28 mouse cellular contexts compared by ENCODE assay signal in the genomic region with DNA sequence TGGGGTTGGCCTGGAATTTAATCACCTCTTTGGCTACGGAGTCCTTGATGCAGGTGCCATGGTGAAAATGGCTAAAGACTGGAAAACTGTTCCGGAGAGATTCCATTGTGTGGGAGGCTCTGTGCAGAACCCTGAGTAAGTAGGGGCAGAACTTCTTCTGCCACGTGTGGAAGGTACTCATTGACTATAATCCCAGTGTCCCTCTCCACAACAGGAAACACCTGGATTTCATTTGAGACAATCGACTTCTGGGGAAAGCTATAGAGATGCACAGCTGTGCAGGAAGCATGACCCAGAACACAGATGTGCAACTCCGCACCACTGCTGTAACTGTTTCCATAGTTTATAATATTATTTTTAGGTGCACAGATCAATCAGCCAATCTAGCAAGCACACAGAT.
DNase-seq lines count a peak whose midpoint lies in the region; ATAC-seq and TF ChIP-seq lines count a peak whose summit lies in the region.
"Had no signal": no experiment of that assay in that cellular context is flagged by ENCODE, and none has a peak within 500 bp of the region (broad histone marks: within the 10 kb centered on the region; RNA-seq: fewer than 3 reads in every experiment).

No protein-coding gene starts in this region.

- 0 out of 2 replicates have a peak, but pooled peaks have one; percentile 56 for ATAC-seq in limb, embryonic 12.5 days (ENCODE audit: insufficient number of reproducible peaks, insufficient read depth, low FRiP score, low TSS enrichment, low read depth)
- peak; percentile 73; the same call in 1 of the 2 replicates for ATAC-seq in limb, embryonic 14.5 days (ENCODE audit: low FRiP score, low read depth)
- no peak for ATAC-seq in kidney, embryonic 15.5 days (replicated peaks; ENCODE audit: low FRiP score)
- ATAC-seq: activated CD4-positive, CD25-positive, alpha-beta regulatory T cell, adult 4 months; CD4-positive, CD25-positive, alpha-beta regulatory T cell, adult 4 months; forebrain, embryonic 14.5 days; forebrain, embryonic 16.5 days; Patski had no signal

- H3K4me1 ChIP-seq in limb, embryonic 12.5 days (replicated peaks) = 0 out of 2 replicates have a peak, but pooled peaks cover 2% of the 10 kb centered on the region
- H3K4me1 ChIP-seq in limb, embryonic 10.5 days = 0 out of 2 replicates have a peak, but pooled peaks cover 5% of the 10 kb centered on the region
- no peaks in the 10 kb centered on the region for H3K4me1 ChIP-seq in limb, embryonic 14.5 days (ENCODE audit: control insufficient read depth, insufficient read depth, low read length)
- H3K4me1 ChIP-seq in kidney, embryonic 15.5 days = peaks cover 2% of the 10 kb centered on the region; the same call in 1 of the 2 replicates
- H3K4me1 ChIP-seq: embryonic facial prominence, embryonic 12.5 days; embryonic facial prominence, embryonic 15.5 days; forebrain, embryonic 12.5 days had no signal

- no peaks in the 10 kb centered on the region for H3K9me3 ChIP-seq in limb, embryonic 12.5 days
- no peaks in the 10 kb centered on the region for H3K9me3 ChIP-seq in limb, embryonic 10.5 days (replicated peaks)
- no peaks in the 10 kb centered on the region for H3K9me3 ChIP-seq in limb, embryonic 14.5 days (ENCODE audit: control insufficient read depth, low read length)
- H3K9me3 ChIP-seq in kidney, embryonic 15.5 days (replicated peaks) = no peaks in the 10 kb centered on the region
- H3K9me3 ChIP-seq: embryonic facial prominence, embryonic 12.5 days; embryonic facial prominence, embryonic 15.5 days; forebrain, embryonic 10.5 days; forebrain, embryonic 12.5 days had no signal

- 52% methylated on average over 5 of the region's 5 CpGs for WGBS in limb, embryonic 12.5 days
- WGBS in limb, embryonic 10.5 days = 71% methylated on average over 5 of the region's 5 CpGs
- WGBS in limb, embryonic 14.5 days = 36% methylated on average over 5 of the region's 5 CpGs
- 69% methylated on average over 5 of the region's 5 CpGs for WGBS in kidney, embryonic 15.5 days

- intact Hi-C loops in heart, postnatal 36 days (cut with DNase I) = no loop called here

- no peak overlapping the region for H3K27ac ChIP-seq in limb, embryonic 12.5 days
- H3K27ac ChIP-seq in limb, embryonic 10.5 days = no peak overlapping the region
- no peak overlapping the region for H3K27ac ChIP-seq in limb, embryonic 14.5 days (replicated peaks; ENCODE audit: low read depth, low read length)
- H3K27ac ChIP-seq in kidney, embryonic 15.5 days = no peak overlapping the region
- H3K27ac ChIP-seq: embryonic facial prominence, embryonic 12.5 days; embryonic facial prominence, embryonic 15.5 days; forebrain, embryonic 10.5 days; forebrain, embryonic 12.5 days had no signal

- no peak overlapping the region for H3K4me3 ChIP-seq in limb, embryonic 12.5 days (replicated peaks)
- H3K4me3 ChIP-seq in limb, embryonic 10.5 days = no peak overlapping the region
- no peak overlapping the region for H3K4me3 ChIP-seq in limb, embryonic 14.5 days (replicated peaks; ENCODE audit: low read length)
- no peak overlapping the region for H3K4me3 ChIP-seq in kidney, embryonic 15.5 days (replicated peaks)
- H3K4me3 ChIP-seq: embryonic facial prominence, embryonic 12.5 days; embryonic facial prominence, embryonic 15.5 days; erythroblast, embryonic 14.5 days; forebrain, embryonic 10.5 days; forebrain, embryonic 12.5 days had no signal

- no peak overlapping the region for H3K4me2 ChIP-seq in limb, embryonic 12.5 days
- H3K4me2 ChIP-seq in limb, embryonic 14.5 days (replicated peaks; ENCODE audit: low read depth, low read length, severe bottlenecking) = no peak overlapping the region
- H3K4me2 ChIP-seq in kidney, embryonic 15.5 days = no peak overlapping the region
- H3K4me2 ChIP-seq: embryonic facial prominence, embryonic 12.5 days; embryonic facial prominence, embryonic 15.5 days; forebrain, embryonic 12.5 days had no signal

- no peak overlapping the region for H3K9ac ChIP-seq in limb, embryonic 12.5 days (replicated peaks)
- H3K9ac ChIP-seq in limb, embryonic 14.5 days (ENCODE audit: low read depth, low read length, severe bottlenecking) = no peak overlapping the region
- H3K9ac ChIP-seq in kidney, embryonic 15.5 days = no peak overlapping the region
- H3K9ac ChIP-seq: embryonic facial prominence, embryonic 12.5 days; embryonic facial prominence, embryonic 15.5 days; forebrain, embryonic 12.5 days had no signal

- DNase-seq in embryo, embryonic 10.5 days (ENCODE audit: low spot score) = peak; percentile 3
- no peak for DNase-seq in embryo, embryonic 11 days
- peak; percentile 70 for DNase-seq in heart, adult 11 months
- DNase-seq in heart, postnatal 36 days = no peak
- no peak for DNase-seq in limb, embryonic 10.5 days (ENCODE audit: low spot score)
- no peak for DNase-seq in limb, embryonic 14.5 days (ENCODE audit: low spot score)
- DNase-seq: adrenal gland, adult 8-10 months; adrenal gland, postnatal 14 days; adrenal gland, postnatal 36 days; B cell, adult 2 months; cerebellum, adult 11-12 months; cerebellum, adult 2 months; cerebellum, adult 9-10 months; cerebellum, postnatal 10 days; cerebellum, postnatal 25 days had no signal

- no peaks in the 10 kb centered on the region for H3K36me3 ChIP-seq in limb, embryonic 12.5 days
- H3K36me3 ChIP-seq in limb, embryonic 10.5 days = no peaks in the 10 kb centered on the region
- no peaks in the 10 kb centered on the region for H3K36me3 ChIP-seq in limb, embryonic 14.5 days (ENCODE audit: control insufficient read depth, insufficient read depth, low read length)
- H3K36me3 ChIP-seq in kidney, embryonic 15.5 days = no peaks in the 10 kb centered on the region
- H3K36me3 ChIP-seq: embryonic facial prominence, embryonic 12.5 days; embryonic facial prominence, embryonic 15.5 days; forebrain, embryonic 10.5 days; forebrain, embryonic 12.5 days; G1E had no signal

- no peaks in the 10 kb centered on the region for H3K27me3 ChIP-seq in limb, embryonic 12.5 days
- no peaks in the 10 kb centered on the region for H3K27me3 ChIP-seq in limb, embryonic 10.5 days (ENCODE audit: low read depth, poor library complexity, severe bottlenecking)
- no peaks in the 10 kb centered on the region for H3K27me3 ChIP-seq in limb, embryonic 14.5 days (ENCODE audit: control insufficient read depth, insufficient read depth, low read length)
- no peaks in the 10 kb centered on the region for H3K27me3 ChIP-seq in kidney, embryonic 15.5 days
- H3K27me3 ChIP-seq: embryonic facial prominence, embryonic 12.5 days; embryonic facial prominence, embryonic 15.5 days; forebrain, embryonic 12.5 days had no signal

- no peak for TF ChIP-seq POLR2A in limb, embryonic 14.5 days (IDR thresholded peaks at IDR 0.05; ENCODE audit: borderline replicate concordance, extremely low read depth, insufficient read depth, insufficient read length)

Comparison
In these comparisons a context has a peak if more than half of its experiments do, and no peak if none do; other contexts are left out.
1. DNase-seq: peak in embryo, embryonic 10.5 days (single experiment) and heart, adult 11 months (single experiment); none in embryo, embryonic 11 days (single experiment), heart, postnatal 36 days (0 of 2), limb, embryonic 10.5 days (single experiment) and limb, embryonic 14.5 days (single experiment).